Mouse (Mus musculus) ovary, adult 2 months (tissue): ENCODE results near the gene 4930474N05Rik. TPM values are rescaled to one million over a fixed set of nuclear protein-coding genes. Genes with fewer than 3 reads are reported as not detected.

ENCODE experiments used
- polyA plus RNA-seq: library from polyadenylated mRNA; depleted of rRNA; stranded (reverse); fragments of >200 nt; gene quantifications from 2 replicates; pipeline ENCODE4 v1.2.3, GENCODE M21; 2012; rRNA removed

Gene 4930474N05Rik
- not detected in 2 replicates for polyA plus RNA-seq

GRCm38 (mm10) chr14:36094617-36095016 is at the start of gene 4930474N05Rik:
Gene 4930474N05Rik (plus strand): TSS chr14:36094917.

